Comparison of ENCODE assay signal across 17 mouse cellular contexts in the genomic region with DNA sequence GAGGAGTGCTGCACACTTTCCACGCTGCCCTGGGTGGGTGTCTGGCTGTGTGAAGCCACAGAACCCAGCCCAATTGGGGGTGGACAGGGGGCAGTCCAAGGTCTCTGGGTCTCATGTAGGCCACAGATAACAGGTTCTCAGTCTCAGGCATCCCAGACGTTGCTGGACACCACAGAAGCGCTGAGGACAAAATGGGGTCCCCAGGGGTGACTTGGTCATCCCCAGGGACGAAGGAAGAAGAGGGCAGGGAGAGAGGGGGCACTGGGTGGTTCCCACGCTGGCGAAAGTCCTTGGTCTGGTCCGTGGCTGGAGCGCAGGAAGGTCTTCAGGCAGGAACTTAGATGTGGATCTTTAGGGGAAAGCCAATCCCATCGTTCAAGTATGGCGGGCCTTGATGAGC. TPM values are rescaled to one million over a fixed set of nuclear protein-coding genes. Genes with fewer than 3 reads are reported as not detected.
"Had no signal": no experiment of that assay in that cellular context is flagged by ENCODE, and none has a peak within 500 bp of the region (broad histone marks: within the 10 kb centered on the region; RNA-seq: fewer than 3 reads in every experiment).

No protein-coding gene starts in this region.

- H3K36me3 ChIP-seq: neural tube, embryonic 13.5 days; neural tube, embryonic 15.5 days; stomach, embryonic 15.5 days had no signal

- H3K9ac ChIP-seq: neural tube, embryonic 13.5 days; neural tube, embryonic 15.5 days; stomach, embryonic 15.5 days had no signal

- H3K4me3 ChIP-seq: neural tube, embryonic 13.5 days; neural tube, embryonic 15.5 days; stomach, embryonic 15.5 days had no signal

- H3K4me2 ChIP-seq: neural tube, embryonic 13.5 days; neural tube, embryonic 15.5 days; stomach, embryonic 15.5 days had no signal

- H3K9me3 ChIP-seq: neural tube, embryonic 13.5 days; neural tube, embryonic 15.5 days; stomach, embryonic 15.5 days had no signal

- DNase-seq: retina, postnatal 1 day; right cerebral cortex, adult 18-20 months; right cerebral cortex, postnatal 14 days; right cerebral cortex, postnatal 25 days; right cerebral cortex, postnatal 4 days; spleen, adult 18-20 months; thymus, adult 18-20 months; thymus, adult 2 months; thymus, postnatal 14 days; thymus, postnatal 25 days; thymus, postnatal 36 days; thymus, postnatal 4 days had no signal

- H3K27ac ChIP-seq: neural tube, embryonic 13.5 days; neural tube, embryonic 15.5 days; stomach, embryonic 15.5 days; stomach, postnatal 0 days had no signal

- H3K4me1 ChIP-seq: neural tube, embryonic 13.5 days; neural tube, embryonic 15.5 days; stomach, embryonic 15.5 days had no signal

RNA-seq across cellular contexts. Expression of gene Tfap2a, which starts 13.7 kb away (rescaled TPM):
- total RNA-seq: neutrophil, adult 5-6 weeks had no signal
